Mouse (Mus musculus) forebrain, embryonic 13.5 days (tissue): ENCODE measurements at regions not wholly inside any gene's neighbourhood (a gene's known extent, or its start where the extent isn't known, plus 50 kb on each side); places are given as distances from the start of the nearest gene placed in this dataset.

ENCODE experiments used
- ATAC-seq: fragments of 200-750 bp; cut with Nextera tagmentation; 2 replicates; pipeline ENCODE4 v1.8.0; 2017
- H3K27ac ChIP-seq: fragments of 300-500 bp; sonication (generic); 2 replicates; pipeline ENCODE4 v1.5.1; 2015; ENCODE audit warnings: inconsistent platforms, mild to moderate bottlenecking, moderate library complexity
- H3K27me3 ChIP-seq: fragments of 300-500 bp; sonication (generic); 2 replicates; pipeline ENCODE4 v1.6.1; 2015; ENCODE audit warnings: mild to moderate bottlenecking, inconsistent platforms
- H3K36me3 ChIP-seq: fragments of 300-500 bp; sonication (generic); 2 replicates; pipeline ENCODE4 v1.6.1; 2015; ENCODE audit warnings: mild to moderate bottlenecking, inconsistent platforms; ENCODE audit not compliant: poor library complexity, severe bottlenecking
- H3K4me1 ChIP-seq: fragments of 300-500 bp; sonication (generic); 2 replicates; pipeline ENCODE4 v1.6.1; 2015; ENCODE audit warnings: inconsistent platforms
- H3K4me2 ChIP-seq: fragments of 300-500 bp; sonication (generic); 2 replicates; pipeline ENCODE4 v1.6.1; 2015; ENCODE audit warnings: inconsistent platforms, mild to moderate bottlenecking, moderate library complexity
- H3K4me3 ChIP-seq: fragments of 300-500 bp; sonication (generic); 2 replicates; pipeline ENCODE4 v1.5.1; 2015; ENCODE audit warnings: mild to moderate bottlenecking, inconsistent platforms
- H3K9ac ChIP-seq: fragments of 300-500 bp; sonication (generic); 2 replicates; pipeline ENCODE4 v1.6.1; 2015; ENCODE audit warnings: mild to moderate bottlenecking, inconsistent platforms
- H3K9me3 ChIP-seq: fragments of 300-500 bp; sonication (generic); replicated peaks from 2 replicates; pipeline ENCODE4 v1.6.1; 2016; ENCODE audit warnings: inconsistent platforms
- WGBS: fragments of 180-500 bp; shearing (Covaris S2); methylation state at CpG from one replicate; pipeline ENCODE4 v1.1.7; 2015; 5-methylcytosine and 5-hydroxymethylcytosine counted together

- Histone ChIP-seq H3K27me3 (no peaks in the 10 kb centered on the region), H3K4me3 (no peak overlapping the region), H3K36me3 (no peaks in the 10 kb centered on the region), H3K9ac (0 out of 2 replicates have a peak overlapping the region, but pooled peaks have one; percentile 5), H3K27ac (peak overlapping the region; percentile 69), H3K9me3 (no peaks in the 10 kb centered on the region), H3K4me2 (peak overlapping the region; percentile 36), H3K4me1 (peaks cover 22% of the 10 kb centered on the region)
- 18% methylated on average over 14 of the region's 14 CpGs for WGBS
- ATAC-seq = peak; percentile 66
Measured at GRCm38 (mm10) chr12:80013904-80014597, 98.8 kb downstream of the Zfp36l1 start.

- no peaks in the 10 kb centered on the region for H3K36me3 ChIP-seq
- H3K4me3 ChIP-seq = no peak overlapping the region
- no peak for ATAC-seq
- H3K9ac ChIP-seq = no peak overlapping the region
- H3K27ac ChIP-seq = peak overlapping the region; percentile 57; the same call in 1 of the 2 replicates
- H3K4me1 ChIP-seq = peaks cover 22% of the 10 kb centered on the region
- H3K27me3 ChIP-seq = no peaks in the 10 kb centered on the region
- 0 out of 2 replicates have a peak overlapping the region, but pooled peaks have one; percentile 36 for H3K4me2 ChIP-seq
- 67% methylated on average over 6 of the region's 6 CpGs for WGBS
- H3K9me3 ChIP-seq = no peaks in the 10 kb centered on the region
Measured at GRCm38 (mm10) chr12:80013577-80013903, 99.3 kb downstream of the Zfp36l1 start.

- Histone ChIP-seq H3K4me2 (no peak overlapping the region), H3K9me3 (no peaks in the 10 kb centered on the region), H3K36me3 (no peaks in the 10 kb centered on the region), H3K27me3 (no peaks in the 10 kb centered on the region), H3K4me3 (no peak overlapping the region), H3K27ac (no peak overlapping the region), H3K9ac (no peak overlapping the region), H3K4me1 (peaks cover 26% of the 10 kb centered on the region)
- WGBS = 90% methylated on average over 6 of the region's 6 CpGs
- ATAC-seq = no peak
Measured at GRCm38 (mm10) chr12:80011916-80012315, 100.9 kb downstream of the Zfp36l1 start.

- Histone ChIP-seq H3K9ac (no peak overlapping the region), H3K27me3 (no peaks in the 10 kb centered on the region), H3K9me3 (no peaks in the 10 kb centered on the region), H3K4me3 (no peak overlapping the region), H3K4me1 (peaks cover 26% of the 10 kb centered on the region), H3K27ac (no peak overlapping the region), H3K36me3 (no peaks in the 10 kb centered on the region), H3K4me2 (no peak overlapping the region)
- WGBS = 98% methylated on average over 1 of the region's 1 CpGs
- no peak for ATAC-seq
Measured at GRCm38 (mm10) chr12:80010947-80011346, 101.9 kb downstream of the Zfp36l1 start.

GRCm38 (mm10) chr12:80010220-80010619, 102.6 kb downstream of the Zfp36l1 start:
- Histone ChIP-seq H3K9ac (no peak overlapping the region), H3K4me1 (peaks cover 26% of the 10 kb centered on the region), H3K36me3 (no peaks in the 10 kb centered on the region), H3K4me3 (no peak overlapping the region), H3K27me3 (no peaks in the 10 kb centered on the region), H3K4me2 (no peak overlapping the region), H3K27ac (no peak overlapping the region), H3K9me3 (no peaks in the 10 kb centered on the region)
- WGBS = 48% methylated on average over 2 of the region's 2 CpGs
- ATAC-seq = no peak

GRCm38 (mm10) chr12:80007849-80008248, 105.0 kb downstream of the Zfp36l1 start:
- no peak for ATAC-seq
- peaks cover 10% of the 10 kb centered on the region; the same call in 1 of the 2 replicates for H3K4me1 ChIP-seq
- no peaks in the 10 kb centered on the region for H3K36me3 ChIP-seq
- H3K27me3 ChIP-seq = no peaks in the 10 kb centered on the region
- H3K4me3 ChIP-seq = no peak overlapping the region
- no peaks in the 10 kb centered on the region for H3K9me3 ChIP-seq
- no peak overlapping the region for H3K4me2 ChIP-seq
- no peak overlapping the region for H3K27ac ChIP-seq
- 26% methylated on average over 7 of the region's 7 CpGs for WGBS
- no peak overlapping the region for H3K9ac ChIP-seq

- Histone ChIP-seq H3K4me2 (no peak overlapping the region), H3K4me3 (no peak overlapping the region), H3K27ac (no peak overlapping the region), H3K9ac (no peak overlapping the region), H3K9me3 (no peaks in the 10 kb centered on the region), H3K36me3 (no peaks in the 10 kb centered on the region), H3K4me1 (peaks cover 7% of the 10 kb centered on the region; the same call in 1 of the 2 replicates), H3K27me3 (no peaks in the 10 kb centered on the region)
- 87% methylated on average over 13 of the region's 13 CpGs for WGBS
- ATAC-seq = no peak
Measured at GRCm38 (mm10) chr12:80005227-80005919, 107.4 kb downstream of the Zfp36l1 start.

- Histone ChIP-seq H3K27ac (no peak overlapping the region), H3K4me1 (peaks cover 4% of the 10 kb centered on the region; the same call in 1 of the 2 replicates), H3K4me3 (no peak overlapping the region), H3K4me2 (no peak overlapping the region), H3K27me3 (no peaks in the 10 kb centered on the region), H3K9me3 (no peaks in the 10 kb centered on the region), H3K9ac (no peak overlapping the region), H3K36me3 (no peaks in the 10 kb centered on the region)
- 86% methylated on average over 6 of the region's 6 CpGs for WGBS
- no peak for ATAC-seq
Measured at GRCm38 (mm10) chr12:80004575-80004974, 108.2 kb downstream of the Zfp36l1 start.

- Histone ChIP-seq H3K4me3 (no peak overlapping the region), H3K27me3 (no peaks in the 10 kb centered on the region), H3K36me3 (no peaks in the 10 kb centered on the region), H3K9me3 (no peaks in the 10 kb centered on the region), H3K9ac (no peak overlapping the region), H3K4me2 (no peak overlapping the region), H3K27ac (no peak overlapping the region), H3K4me1 (peaks cover 4% of the 10 kb centered on the region; the same call in 1 of the 2 replicates)
- ATAC-seq = no peak
- 91% methylated on average over 12 of the region's 12 CpGs for WGBS
Measured at GRCm38 (mm10) chr12:80003486-80003885, 109.3 kb downstream of the Zfp36l1 start.

- Histone ChIP-seq H3K36me3 (no peaks in the 10 kb centered on the region), H3K4me2 (no peak overlapping the region), H3K4me3 (no peak overlapping the region), H3K27ac (no peak overlapping the region), H3K9me3 (no peaks in the 10 kb centered on the region), H3K27me3 (no peaks in the 10 kb centered on the region), H3K9ac (no peak overlapping the region), H3K4me1 (no peaks in the 10 kb centered on the region)
- WGBS = 79% methylated on average over 13 of the region's 13 CpGs
- no peak for ATAC-seq
Measured at GRCm38 (mm10) chr12:80002474-80003125, 110.2 kb downstream of the Zfp36l1 start.

- Histone ChIP-seq H3K36me3 (no peaks in the 10 kb centered on the region), H3K4me3 (no peak overlapping the region), H3K4me2 (no peak overlapping the region), H3K9me3 (no peaks in the 10 kb centered on the region), H3K9ac (no peak overlapping the region), H3K27me3 (no peaks in the 10 kb centered on the region), H3K4me1 (no peaks in the 10 kb centered on the region), H3K27ac (no peak overlapping the region)
- ATAC-seq = no peak
- 76% methylated on average over 2 of the region's 2 CpGs for WGBS
Measured at GRCm38 (mm10) chr12:80001794-80002193, 111.0 kb downstream of the Zfp36l1 start.

- Histone ChIP-seq H3K9me3 (no peaks in the 10 kb centered on the region), H3K27ac (no peak overlapping the region), H3K36me3 (no peaks in the 10 kb centered on the region), H3K4me3 (no peak overlapping the region), H3K27me3 (no peaks in the 10 kb centered on the region), H3K4me2 (no peak overlapping the region), H3K4me1 (no peaks in the 10 kb centered on the region), H3K9ac (no peak overlapping the region)
- no peak for ATAC-seq
- 89% methylated on average over 7 of the region's 7 CpGs for WGBS
Measured at GRCm38 (mm10) chr12:79999868-80000370, 112.9 kb downstream of the Zfp36l1 start.
